In the genomic region with DNA sequence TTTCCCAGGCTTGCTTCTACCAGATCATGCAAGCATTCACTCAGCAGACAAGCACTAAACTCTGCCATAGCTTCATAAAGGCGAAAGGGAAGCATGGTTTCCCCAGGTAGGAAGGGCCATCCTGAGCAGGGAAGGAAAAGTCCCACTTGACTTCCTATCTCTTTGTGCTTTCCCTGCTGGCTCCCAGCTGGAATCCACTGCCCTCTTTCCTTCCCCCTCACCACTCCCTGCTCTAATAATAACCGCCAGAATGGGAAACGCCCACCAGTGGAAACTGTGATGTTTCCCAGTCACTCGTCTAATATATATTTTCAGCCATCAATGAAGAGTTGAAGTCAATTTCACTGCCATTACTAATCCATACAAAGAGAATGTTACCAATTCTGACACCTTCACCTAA, we compare ENCODE assay signal across 28 mouse cellular contexts. TPM values are rescaled to one million over a fixed set of nuclear protein-coding genes. Genes with fewer than 3 reads are reported as not detected.
"Had no signal": no experiment of that assay in that cellular context is flagged by ENCODE, and none has a peak within 500 bp of the region (broad histone marks: within the 10 kb centered on the region; RNA-seq: fewer than 3 reads in every experiment).

No protein-coding gene starts in this region.

- H3K27ac ChIP-seq: left cerebral cortex, adult 2 months; liver, embryonic 13.5 days; midbrain, embryonic 10.5 days; neural tube, embryonic 12.5 days; neural tube, embryonic 15.5 days had no signal

- H3K36me3 ChIP-seq: liver, embryonic 13.5 days; midbrain, embryonic 10.5 days; neural tube, embryonic 12.5 days; neural tube, embryonic 15.5 days had no signal

- H3K9me3 ChIP-seq: liver, embryonic 13.5 days; midbrain, embryonic 10.5 days; neural tube, embryonic 12.5 days; neural tube, embryonic 15.5 days had no signal

- H3K27me3 ChIP-seq: liver, embryonic 13.5 days; megakaryocyte, embryonic 14.5 days; neural tube, embryonic 12.5 days; neural tube, embryonic 15.5 days had no signal

- H3K4me1 ChIP-seq: liver, embryonic 13.5 days; megakaryocyte, embryonic 14.5 days; midbrain, embryonic 10.5 days; neural tube, embryonic 12.5 days; neural tube, embryonic 15.5 days had no signal

- H3K4me2 ChIP-seq: liver, embryonic 13.5 days; neural tube, embryonic 12.5 days; neural tube, embryonic 15.5 days had no signal

- H3K4me3 ChIP-seq: left cerebral cortex, adult 2 months; liver, embryonic 13.5 days; megakaryocyte, embryonic 14.5 days; midbrain, embryonic 10.5 days; neural tube, embryonic 12.5 days; neural tube, embryonic 15.5 days had no signal

- DNase-seq: kidney, postnatal 10 days; kidney, postnatal 36 days; layer of hippocampus, postnatal 36 days; liver, embryonic 13.5 days; lung, adult 2 months; lung, postnatal 36 days; midbrain, embryonic 14.5 days; right cerebral cortex, adult 18-20 months; right cerebral cortex, postnatal 25 days; spleen, adult 18-20 months; thymus, adult 18-20 months; thymus, postnatal 36 days had no signal

- H3K9ac ChIP-seq: liver, embryonic 13.5 days; neural tube, embryonic 12.5 days; neural tube, embryonic 15.5 days had no signal

RNA-seq across cellular contexts. Expression of gene Lrrc72, which starts 28.8 kb away (rescaled TPM):
- total RNA-seq: layer of hippocampus, adult 8-10 months; layer of hippocampus, postnatal 10 days; layer of hippocampus, postnatal 36 days; left cerebral cortex, adult 2 months; left cerebral cortex, postnatal 10 days; left cerebral cortex, postnatal 36 days; liver, adult 2 months had no signal
- polyA plus RNA-seq: kidney, embryonic 14.5 days; limb, embryonic 11.5 days; liver, adult 2 months; liver, embryonic 13.5 days; liver, embryonic 16.5 days; lung, adult 2 months; lung, embryonic 16.5 days; midbrain, embryonic 10.5 days; midbrain, embryonic 14.5 days; neural tube, embryonic 12.5 days; neural tube, embryonic 15.5 days; stomach, embryonic 16.5 days; urinary bladder, adult 2 months had no signal
